Mouse (Mus musculus): ENCODE results near the gene Wdfy1.

Wdfy1 gene

GRCm38 (mm10) chr1:79711147-79712126 is 64.5 kb downstream of the Wdfy1 start:
- peak; percentile 60 for DNase-seq (ENCODE audit: low read depth, low spot score)

GRCm38 (mm10) chr1:79710678-79711077 is 65.3 kb downstream of the Wdfy1 start:
- no peak for DNase-seq (ENCODE audit: low read depth, low spot score)

GRCm38 (mm10) chr1:79710216-79710615 is 65.7 kb downstream of the Wdfy1 start:
- DNase-seq (ENCODE audit: low read depth, low spot score): no peak

GRCm38 (mm10) chr1:79707383-79707782 is 68.6 kb downstream of the Wdfy1 start:
- DNase-seq (ENCODE audit: low read depth, low spot score): no peak

- no peak for DNase-seq (ENCODE audit: low read depth, low spot score)
These were observed 69.2 kb downstream of the Wdfy1 start for GRCm38 (mm10) chr1:79706707-79707106.

DNA sequence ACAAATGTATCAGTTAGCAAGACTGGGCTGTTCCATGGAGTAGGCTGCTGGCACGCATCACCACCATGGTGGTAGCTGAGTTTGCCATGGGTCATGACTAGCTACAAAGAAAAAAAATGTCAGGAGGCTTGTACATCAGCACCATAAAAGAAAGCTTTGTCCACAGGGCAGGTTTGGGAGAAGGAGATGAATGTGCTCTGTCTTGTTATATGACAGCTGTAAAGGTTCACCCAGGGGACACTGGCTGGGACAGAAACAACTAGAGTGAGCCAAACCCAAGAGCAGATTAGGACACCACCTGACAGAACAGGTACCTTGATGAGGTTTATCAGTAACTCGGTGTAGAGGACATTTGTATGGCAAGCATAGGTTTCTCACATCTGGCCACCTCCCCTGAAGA is 71.3 kb downstream of the Wdfy1 start:
- no peak for DNase-seq (ENCODE audit: low read depth, low spot score)

- no peak for DNase-seq (ENCODE audit: low read depth, low spot score)
These were observed 72.4 kb downstream of the Wdfy1 start for GRCm38 (mm10) chr1:79703520-79703919.

DNA sequence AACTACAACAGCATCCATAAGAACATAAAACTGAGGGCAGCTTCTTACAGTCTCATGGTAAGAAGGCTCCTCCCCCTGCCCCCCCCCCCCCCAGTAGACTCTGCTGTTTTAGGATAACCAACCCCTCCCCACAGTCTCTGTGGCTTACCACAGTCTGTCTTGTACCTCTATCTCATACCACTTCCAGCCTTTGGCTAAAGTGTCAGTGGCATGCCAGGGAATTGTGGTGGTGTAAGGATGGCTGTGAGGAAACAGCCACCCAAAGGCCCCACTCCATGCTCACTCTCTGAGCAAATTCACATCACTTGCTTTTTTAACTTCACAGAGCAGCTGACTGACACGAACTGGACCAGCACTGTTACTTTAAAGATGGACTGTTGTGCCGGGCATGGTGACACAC is 77.4 kb downstream of the Wdfy1 start:
- DNase-seq (ENCODE audit: low read depth, low spot score): no peak

DNA sequence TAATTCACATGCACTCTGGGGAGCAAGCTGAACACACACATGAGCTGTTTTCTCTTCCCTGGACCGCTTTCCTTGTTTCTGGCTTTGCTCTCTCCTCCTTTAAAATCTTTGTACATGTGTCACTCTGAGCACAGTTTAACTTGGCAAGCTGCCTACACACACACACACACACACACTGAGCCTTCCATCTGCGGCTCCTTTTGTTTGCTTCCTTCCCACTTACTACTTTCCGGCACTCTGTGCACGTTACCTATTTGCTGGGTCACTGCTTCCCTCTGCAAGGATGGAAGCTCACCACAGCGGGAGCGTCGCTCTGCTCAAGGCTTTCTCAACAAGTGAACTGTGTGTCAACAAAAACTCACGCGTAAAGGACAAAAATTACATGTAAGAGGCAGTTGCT is 78.6 kb downstream of the Wdfy1 start:
- no peak for DNase-seq (ENCODE audit: low read depth, low spot score)

DNA sequence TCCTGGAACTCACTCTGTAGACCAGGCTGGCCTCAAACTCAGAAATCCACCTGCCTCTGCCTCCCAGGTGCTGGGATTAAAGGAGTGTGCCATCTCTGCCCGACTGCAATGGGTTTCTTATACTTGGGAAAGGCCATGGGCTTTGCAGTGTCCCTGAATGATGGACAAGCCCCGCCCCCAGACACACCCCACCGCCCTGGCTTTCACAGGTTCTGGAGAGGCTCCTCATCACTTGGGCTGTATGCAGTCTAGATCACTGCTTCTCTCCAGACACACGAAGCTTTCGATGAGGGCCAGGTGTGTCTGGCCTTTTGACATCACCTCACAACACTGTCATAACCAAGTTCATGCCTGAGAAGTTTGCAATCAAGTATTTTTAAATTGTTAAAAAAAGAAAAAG is 79.0 kb downstream of the Wdfy1 start:
- no peak for DNase-seq (ENCODE audit: low read depth, low spot score)

DNA sequence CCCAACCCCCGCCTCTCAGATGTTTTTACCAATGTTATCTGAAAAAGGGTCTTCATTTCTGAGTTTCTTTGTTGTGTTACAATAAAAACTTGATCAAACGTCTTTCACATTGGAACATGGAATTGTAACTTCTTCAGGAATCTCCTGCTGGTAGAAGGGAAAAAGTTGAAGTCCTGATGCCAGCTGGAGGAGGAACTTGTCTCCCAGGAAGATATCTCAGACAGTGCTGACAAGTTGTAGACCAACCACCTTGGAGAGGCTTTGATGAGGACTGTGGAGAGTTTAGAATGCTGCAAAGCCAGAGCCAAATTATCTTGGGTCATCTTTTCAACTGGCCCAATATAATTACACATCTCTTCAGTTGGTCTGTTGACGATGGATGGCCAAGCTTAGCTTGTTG is 83.5 kb downstream of the Wdfy1 start:
- no peak for DNase-seq (ENCODE audit: low read depth, low spot score)

GRCm38 (mm10) chr1:79687254-79687653 is 88.7 kb downstream of the Wdfy1 start:
- no peak for DNase-seq (ENCODE audit: low read depth, low spot score)

DNA sequence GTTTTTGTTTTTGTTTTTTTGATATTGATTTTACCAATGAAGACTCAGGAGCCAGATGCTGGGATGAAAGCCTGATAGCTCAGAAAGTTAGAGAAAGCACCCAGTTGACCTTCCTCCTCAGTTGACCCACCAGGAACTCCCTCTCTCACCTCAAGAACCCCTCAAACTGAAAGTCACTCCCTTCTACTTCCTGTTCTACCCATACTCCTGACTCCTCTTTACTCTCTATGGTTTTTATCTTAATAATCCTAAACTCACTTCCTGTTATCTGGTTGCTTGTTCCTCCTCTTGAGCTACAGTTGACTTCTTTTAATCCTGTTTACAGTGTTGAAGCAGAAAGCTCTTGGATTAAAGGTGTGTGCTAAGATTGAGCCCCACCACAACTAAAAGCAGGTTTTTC is 91.9 kb downstream of the Wdfy1 start:
- DNase-seq (ENCODE audit: low read depth, low spot score): no peak

DNA sequence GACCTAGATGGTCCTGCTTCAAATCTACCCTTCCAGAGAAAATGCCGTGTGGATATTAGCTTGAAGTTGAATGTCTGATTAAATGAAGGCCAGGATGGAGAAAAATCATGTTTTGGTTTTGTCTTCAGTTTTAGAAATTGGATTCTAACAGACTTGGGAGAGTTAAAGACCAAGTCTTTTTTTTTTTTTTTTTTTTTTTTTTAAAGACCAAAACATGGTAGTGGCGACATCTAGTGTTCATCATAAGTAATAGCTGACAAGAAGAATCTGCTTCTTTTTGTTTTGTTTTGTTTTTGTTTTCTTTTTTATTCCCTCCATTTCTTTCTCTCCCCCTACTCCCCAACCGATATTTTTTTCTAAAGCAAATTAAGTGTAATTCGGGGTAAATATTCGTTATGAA is 93.0 kb downstream of the Wdfy1 start:
- DNase-seq (ENCODE audit: low read depth, low spot score): no peak

GRCm38 (mm10) chr1:79680777-79681176 is 95.2 kb downstream of the Wdfy1 start:
- DNase-seq (ENCODE audit: low read depth, low spot score): no peak

- DNase-seq (ENCODE audit: low read depth, low spot score): no peak
These were observed 97.7 kb downstream of the Wdfy1 start for GRCm38 (mm10) chr1:79678117-79678684.

DNA sequence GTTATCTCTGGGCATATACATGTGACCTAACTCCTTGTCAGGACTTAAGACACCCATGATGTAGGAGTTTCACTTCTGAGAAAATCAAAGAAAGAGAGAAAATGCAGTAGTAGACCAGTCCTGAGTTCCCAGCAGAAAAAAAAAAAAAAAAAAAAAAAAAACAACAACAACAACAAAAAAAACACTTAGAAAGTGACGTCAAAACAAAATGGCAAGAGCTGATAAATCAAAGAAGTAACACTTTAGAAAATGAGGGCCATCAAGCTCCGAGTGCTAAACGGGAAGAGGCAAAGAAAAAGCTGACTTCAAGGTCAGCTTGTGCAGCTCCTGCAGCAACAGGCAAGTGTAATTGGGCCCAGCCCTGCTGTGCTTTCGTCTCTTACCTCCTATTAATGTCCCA is 100.2 kb downstream of the Wdfy1 start:
- DNase-seq (ENCODE audit: low read depth, low spot score): no peak

- peak; percentile 28 for DNase-seq (ENCODE audit: low read depth, low spot score)
These were observed 104.2 kb downstream of the Wdfy1 start, which contains the start of gene Ap1s3 for GRCm38 (mm10) chr1:79671543-79672337. TSS of gene Ap1s3 (minus strand) at chr1:79671972.

- no peak for DNase-seq (ENCODE audit: low read depth, low spot score)
These were observed 104.8 kb downstream of the Wdfy1 start for GRCm38 (mm10) chr1:79671196-79671542.

- DNase-seq (ENCODE audit: low read depth, low spot score): no peak
These were observed 106.4 kb downstream of the Wdfy1 start for GRCm38 (mm10) chr1:79669419-79669974.

DNA sequence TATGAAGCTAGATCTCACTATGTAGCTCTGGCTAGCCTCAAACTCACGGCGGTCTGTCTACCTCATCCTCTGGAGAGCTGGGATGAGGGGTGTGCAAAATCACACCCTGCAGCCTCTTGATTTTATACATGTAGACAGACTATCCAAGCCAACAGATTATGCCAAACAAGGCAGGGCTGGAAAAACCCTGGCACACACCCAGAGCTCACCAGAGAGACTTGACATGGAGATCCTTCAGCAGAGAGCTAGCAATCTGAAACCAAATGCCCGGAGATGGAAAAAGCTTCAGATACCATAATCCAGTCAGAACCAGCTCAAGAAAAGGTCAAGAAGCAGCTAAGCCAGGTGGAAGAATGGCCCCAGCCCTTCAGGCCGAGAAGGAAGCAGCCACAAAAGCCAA is 111.0 kb downstream of the Wdfy1 start:
- no peak for DNase-seq (ENCODE audit: low read depth, low spot score)

GRCm38 (mm10) chr1:79659598-79659997 is 116.3 kb downstream of the Wdfy1 start:
- DNase-seq (ENCODE audit: low read depth, low spot score): no peak
